Mouse (Mus musculus): Measurements from ENCODE around the gene Rbfox2. TPM values are rescaled to one million over a fixed set of nuclear protein-coding genes. Genes with fewer than 3 reads are reported as not detected.
A peak's percentile ranks its signal among the peaks of the same experiment; 100 is the strongest.

Gene Rbfox2
- polyA plus RNA-seq, 1 experiment from 2014 or later, result 119 TPM

GRCm38 (mm10) chr15:77116139-77116722 is 190.6 kb downstream of the Rbfox2 start:
- Histone ChIP-seq H3K4me3 (replicated peaks) (no peak overlapping the region), H3K36me3 (replicated peaks) (peaks cover 41% of the 10 kb centered on the region), H3K9ac (no peak overlapping the region), H3K27me3 (no peaks in the 10 kb centered on the region), H3K4me1 (no peaks in the 10 kb centered on the region), H3K9me3 (no peaks in the 10 kb centered on the region), H3K27ac (no peak overlapping the region), H3K4me2 (no peak overlapping the region)
- ATAC-seq (ENCODE audit: low FRiP score), result no peak
- 92% methylated on average over 9 of the region's 9 CpGs for WGBS

GRCm38 (mm10) chr15:77115456-77115855 is 191.3 kb downstream of the Rbfox2 start:
- Histone ChIP-seq H3K4me2 (no peak overlapping the region), H3K9ac (no peak overlapping the region), H3K27ac (no peak overlapping the region), H3K4me1 (no peaks in the 10 kb centered on the region), H3K9me3 (no peaks in the 10 kb centered on the region), H3K27me3 (no peaks in the 10 kb centered on the region), H3K36me3 (replicated peaks) (peaks cover 41% of the 10 kb centered on the region), H3K4me3 (replicated peaks) (no peak overlapping the region)
- 91% methylated on average over 4 of the region's 4 CpGs for WGBS
- no peak for ATAC-seq (ENCODE audit: low FRiP score)

- WGBS, result 93% methylated on average over 9 of the region's 9 CpGs
- Histone ChIP-seq H3K9me3 (no peaks in the 10 kb centered on the region), H3K4me3 (replicated peaks) (no peak overlapping the region), H3K27ac (no peak overlapping the region), H3K9ac (no peak overlapping the region), H3K27me3 (no peaks in the 10 kb centered on the region), H3K36me3 (replicated peaks) (peaks cover 41% of the 10 kb centered on the region), H3K4me1 (no peaks in the 10 kb centered on the region), H3K4me2 (no peak overlapping the region)
- no peak for ATAC-seq (ENCODE audit: low FRiP score)
These were observed 193.2 kb downstream of the Rbfox2 start for GRCm38 (mm10) chr15:77113591-77113990.

- Histone ChIP-seq H3K4me3 (replicated peaks) (no peak overlapping the region), H3K36me3 (replicated peaks) (peaks cover 47% of the 10 kb centered on the region), H3K9me3 (no peaks in the 10 kb centered on the region), H3K4me1 (no peaks in the 10 kb centered on the region), H3K4me2 (no peak overlapping the region), H3K27me3 (no peaks in the 10 kb centered on the region), H3K27ac (no peak overlapping the region), H3K9ac (no peak overlapping the region)
- ATAC-seq (ENCODE audit: low FRiP score), result no peak
- WGBS, result 94% methylated on average over 2 of the region's 2 CpGs
These were observed 194.4 kb downstream of the Rbfox2 start for GRCm38 (mm10) chr15:77112378-77112777.

- no peak overlapping the region for H3K27ac ChIP-seq
- WGBS, result 89% methylated on average over 7 of the region's 7 CpGs
- no peak overlapping the region for H3K4me2 ChIP-seq
- H3K4me3 ChIP-seq (replicated peaks), result no peak overlapping the region
- no peak for ATAC-seq (ENCODE audit: low FRiP score)
- no peaks in the 10 kb centered on the region for H3K9me3 ChIP-seq
- no peaks in the 10 kb centered on the region for H3K27me3 ChIP-seq
- no peaks in the 10 kb centered on the region for H3K4me1 ChIP-seq
- H3K9ac ChIP-seq, result no peak overlapping the region
- peaks cover 47% of the 10 kb centered on the region for H3K36me3 ChIP-seq (replicated peaks)
These were observed 194.9 kb downstream of the Rbfox2 start for GRCm38 (mm10) chr15:77111924-77112323.

- Histone ChIP-seq H3K4me3 (replicated peaks) (no peak overlapping the region), H3K9me3 (no peaks in the 10 kb centered on the region), H3K4me1 (peaks cover under 1% of the 10 kb centered on the region; the same call in 1 of the 2 replicates), H3K9ac (no peak overlapping the region), H3K4me2 (no peak overlapping the region), H3K27me3 (no peaks in the 10 kb centered on the region), H3K36me3 (replicated peaks) (peaks cover 36% of the 10 kb centered on the region), H3K27ac (no peak overlapping the region)
- 85% methylated on average over 11 of the region's 11 CpGs for WGBS
- no peak for ATAC-seq (ENCODE audit: low FRiP score)
These were observed 196.4 kb downstream of the Rbfox2 start for GRCm38 (mm10) chr15:77110452-77110851.

- Histone ChIP-seq H3K4me1 (peaks cover 17% of the 10 kb centered on the region), H3K9me3 (no peaks in the 10 kb centered on the region), H3K27me3 (no peaks in the 10 kb centered on the region), H3K4me3 (replicated peaks) (no peak overlapping the region), H3K9ac (no peak overlapping the region), H3K36me3 (replicated peaks) (peaks cover 12% of the 10 kb centered on the region), H3K27ac (no peak overlapping the region), H3K4me2 (no peak overlapping the region)
- 89% methylated on average over 10 of the region's 10 CpGs for WGBS
- ATAC-seq (ENCODE audit: low FRiP score), result no peak
These were observed 199.5 kb downstream of the Rbfox2 start for GRCm38 (mm10) chr15:77107169-77107908.

GRCm38 (mm10) chr15:77105273-77105672 is 201.5 kb downstream of the Rbfox2 start:
- WGBS, result 90% methylated on average over 10 of the region's 10 CpGs
- H3K9me3 ChIP-seq, result no peaks in the 10 kb centered on the region
- no peaks in the 10 kb centered on the region for H3K27me3 ChIP-seq
- H3K4me1 ChIP-seq, result peaks cover 17% of the 10 kb centered on the region
- H3K9ac ChIP-seq, result no peak overlapping the region
- no peak overlapping the region for H3K4me2 ChIP-seq
- ATAC-seq (ENCODE audit: low FRiP score), result no peak
- peaks cover 25% of the 10 kb centered on the region for H3K36me3 ChIP-seq (replicated peaks)
- H3K4me3 ChIP-seq (replicated peaks), result no peak overlapping the region
- no peak overlapping the region for H3K27ac ChIP-seq

- H3K36me3 ChIP-seq (replicated peaks), result peaks cover 25% of the 10 kb centered on the region
- no peaks in the 10 kb centered on the region for H3K27me3 ChIP-seq
- H3K4me3 ChIP-seq (replicated peaks), result no peak overlapping the region
- no peaks in the 10 kb centered on the region for H3K9me3 ChIP-seq
- no peak for ATAC-seq (ENCODE audit: low FRiP score)
- no peak overlapping the region for H3K9ac ChIP-seq
- H3K4me2 ChIP-seq, result no peak overlapping the region
- H3K4me1 ChIP-seq, result peaks cover 17% of the 10 kb centered on the region
- 73% methylated on average over 10 of the region's 10 CpGs for WGBS
- H3K27ac ChIP-seq, result 0 out of 2 replicates have a peak overlapping the region, but pooled peaks have one; percentile 33
These were observed 202.2 kb downstream of the Rbfox2 start for GRCm38 (mm10) chr15:77104349-77105158.

- WGBS, result 79% methylated on average over 5 of the region's 5 CpGs
- Histone ChIP-seq H3K27me3 (no peaks in the 10 kb centered on the region), H3K36me3 (replicated peaks) (peaks cover 35% of the 10 kb centered on the region), H3K4me2 (no peak overlapping the region), H3K27ac (no peak overlapping the region), H3K4me3 (replicated peaks) (no peak overlapping the region), H3K9me3 (no peaks in the 10 kb centered on the region), H3K4me1 (peaks cover 17% of the 10 kb centered on the region), H3K9ac (no peak overlapping the region)
- ATAC-seq (ENCODE audit: low FRiP score), result no peak
These were observed 204.1 kb downstream of the Rbfox2 start for GRCm38 (mm10) chr15:77102685-77103084.

GRCm38 (mm10) chr15:77099756-77100155 is 207.0 kb downstream of the Rbfox2 start:
- Histone ChIP-seq H3K4me2 (no peak overlapping the region), H3K36me3 (replicated peaks) (peaks cover 44% of the 10 kb centered on the region), H3K9ac (no peak overlapping the region), H3K4me1 (peaks cover 9% of the 10 kb centered on the region), H3K4me3 (replicated peaks) (no peak overlapping the region), H3K9me3 (no peaks in the 10 kb centered on the region), H3K27ac (no peak overlapping the region), H3K27me3 (no peaks in the 10 kb centered on the region)
- WGBS, result 81% methylated on average over 3 of the region's 3 CpGs
- ATAC-seq (ENCODE audit: low FRiP score), result no peak

GRCm38 (mm10) chr15:77097358-77097757 is 209.4 kb downstream of the Rbfox2 start:
- Histone ChIP-seq H3K9ac (no peak overlapping the region), H3K27me3 (no peaks in the 10 kb centered on the region), H3K9me3 (no peaks in the 10 kb centered on the region), H3K4me1 (no peaks in the 10 kb centered on the region), H3K4me3 (replicated peaks) (no peak overlapping the region), H3K36me3 (replicated peaks) (peaks cover 59% of the 10 kb centered on the region), H3K27ac (no peak overlapping the region), H3K4me2 (no peak overlapping the region)
- no peak for ATAC-seq (ENCODE audit: low FRiP score)
- WGBS, result 82% methylated on average over 6 of the region's 6 CpGs

Measured in forebrain, embryonic 12.5 days (tissue).